Mouse (Mus musculus) cerebellum, postnatal 10 days (tissue): ENCODE results near the gene Pira2.
"Not testable (repeated sequence)": the region's sequence is repeated elsewhere in the genome, so short reads cannot be mapped to it uniquely, and the experiment has no call there.

Experiments used
- DNase-seq, 2 experiments: peaks; one replicate each; pipeline ENCODE4 v3.0.0; 2021; ENCODE audit warnings: mixed read lengths in 2 of 2

Pira2 gene

GRCm38 (mm10) chr7:3844951-3845350 lies at the start of gene Pira2:
TSS of gene Pira2 (minus strand) at chr7:3845051.
- not testable (repeated sequence) for DNase-seq

GRCm38 (mm10) chr7:3875032-3875431 lies 30.2 kb upstream of the Pira2 start:
- not testable (repeated sequence) for DNase-seq

GRCm38 (mm10) chr7:3837854-3838253 lies 7.0 kb downstream of the Pira2 start:
- not testable (repeated sequence) for DNase-seq

- DNase-seq = not testable (repeated sequence)
Observed at GRCm38 (mm10) chr7:3830633-3831032, 14.2 kb downstream of the Pira2 start.

- not testable (repeated sequence) for DNase-seq
Observed at GRCm38 (mm10) chr7:3825599-3825998, 19.3 kb downstream of the Pira2 start, which contains the start of gene Gm15448. TSS of gene Gm15448 (minus strand) at chr7:3825687.

- peak in 1 of 2 experiments; percentile 2 for DNase-seq
Observed at GRCm38 (mm10) chr7:3811912-3812311, 32.9 kb downstream of the Pira2 start.

- not testable (repeated sequence) for DNase-seq
Observed at GRCm38 (mm10) chr7:3802935-3803334, 41.9 kb downstream of the Pira2 start.

- not testable (repeated sequence) for DNase-seq
Observed at GRCm38 (mm10) chr7:3799940-3800339, 44.9 kb downstream of the Pira2 start.

GRCm38 (mm10) chr7:3796286-3796685 lies 48.6 kb downstream of the Pira2 start:
- not testable (repeated sequence) for DNase-seq
